Mouse (Mus musculus): Measurements from ENCODE around the gene Pcyox1.

DNA sequence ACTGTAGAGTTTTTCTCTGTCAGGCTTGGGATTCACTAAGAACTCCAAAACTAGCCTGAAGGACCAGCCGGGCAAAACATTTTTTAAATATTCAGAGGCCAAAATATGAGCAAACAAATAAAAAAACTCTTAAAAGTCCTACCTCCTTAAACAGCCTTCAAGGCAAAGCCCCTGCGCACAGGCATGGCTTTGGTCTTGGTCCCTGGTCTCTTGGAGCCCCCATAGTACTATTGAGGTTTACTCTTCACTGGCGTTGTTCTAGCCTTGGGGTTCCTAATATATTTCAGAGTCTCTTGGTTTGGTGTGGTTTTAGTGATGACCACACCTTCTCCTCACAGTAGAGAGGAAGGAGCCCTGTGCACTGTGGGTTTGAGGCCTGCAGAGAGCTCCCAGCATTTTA lies 34.6 kb upstream of the Pcyox1 start:
- TF ChIP-seq CTCF (IDR thresholded peaks at IDR 0.05; ENCODE audit: borderline replicate concordance, insufficient read depth, low read length), result no peak
- no peak for TF ChIP-seq POLR2A (IDR thresholded peaks at IDR 0.05; ENCODE audit: low read depth, low read length)

All from embryonic fibroblast, embryonic 13.5 days (primary cell).